In genomic region chr11:118362971-118363518, GRCm38 (mm10) we compare ENCODE assay signal across 8 mouse cellular contexts. TPM values are rescaled to one million over a fixed set of nuclear protein-coding genes. Genes with fewer than 3 reads are reported as not detected.
A peak's percentile ranks its signal among the peaks of the same experiment; 100 is the strongest.
DNase-seq lines count a peak whose midpoint lies in the region; ATAC-seq and TF ChIP-seq lines count a peak whose summit lies in the region.

No protein-coding gene starts in this region.

- no peaks in the 10 kb centered on the region for H3K27me3 ChIP-seq in spleen, adult 2 months (ENCODE audit: control insufficient read depth, insufficient read depth, low read length)
- 0 out of 2 replicates have a peak, but pooled peaks cover 5% of the 10 kb centered on the region for H3K27me3 ChIP-seq in forebrain, embryonic 13.5 days
- H3K27me3 ChIP-seq in limb, embryonic 12.5 days: no peaks in the 10 kb centered on the region; the same call in 1 of the 2 replicates
- H3K27me3 ChIP-seq in midbrain, embryonic 11.5 days (ENCODE audit: control insufficient read depth, insufficient read depth, low read length): no peaks in the 10 kb centered on the region

- H3K9ac ChIP-seq in forebrain, embryonic 13.5 days: 0 out of 2 replicates have a peak overlapping the region, but pooled peaks have one; percentile 30
- no peak overlapping the region for H3K9ac ChIP-seq in limb, embryonic 12.5 days (replicated peaks)
- peak overlapping the region; percentile 36 for H3K9ac ChIP-seq in midbrain, embryonic 11.5 days (ENCODE audit: low read length)

- 0 out of 2 replicates have a peak overlapping the region, but pooled peaks have one; percentile 1 for H3K4me2 ChIP-seq in forebrain, embryonic 13.5 days
- peak overlapping the region; percentile 45 for H3K4me2 ChIP-seq in limb, embryonic 12.5 days
- no peak overlapping the region for H3K4me2 ChIP-seq in midbrain, embryonic 11.5 days

- H3K36me3 ChIP-seq in spleen, adult 2 months (ENCODE audit: control insufficient read depth, insufficient read depth, low read length): no peaks in the 10 kb centered on the region
- H3K36me3 ChIP-seq in forebrain, embryonic 13.5 days (ENCODE audit: poor library complexity, severe bottlenecking): no peaks in the 10 kb centered on the region
- no peaks in the 10 kb centered on the region for H3K36me3 ChIP-seq in limb, embryonic 12.5 days
- H3K36me3 ChIP-seq in midbrain, embryonic 11.5 days (ENCODE audit: control insufficient read depth, insufficient read depth, low read length): no peaks in the 10 kb centered on the region

- no peak for TF ChIP-seq POLR2A in spleen, adult 2 months (IDR thresholded peaks at IDR 0.05; ENCODE audit: low read depth, low read length)

- no peaks in the 10 kb centered on the region for H3K9me3 ChIP-seq in forebrain, embryonic 13.5 days (replicated peaks)
- no peaks in the 10 kb centered on the region for H3K9me3 ChIP-seq in limb, embryonic 12.5 days
- no peaks in the 10 kb centered on the region for H3K9me3 ChIP-seq in midbrain, embryonic 11.5 days (ENCODE audit: control insufficient read depth, low read length)

- TF ChIP-seq CTCF in spleen, adult 2 months (IDR thresholded peaks at IDR 0.05; ENCODE audit: extremely low read depth, insufficient read depth, insufficient read length, insufficient replicate concordance): no peak

- H3K4me1 ChIP-seq in spleen, adult 2 months (ENCODE audit: control insufficient read depth, insufficient read depth, insufficient read length): peaks cover 9% of the 10 kb centered on the region; the same call in 1 of the 2 replicates
- peaks cover 16% of the 10 kb centered on the region; the same call in 1 of the 2 replicates for H3K4me1 ChIP-seq in forebrain, embryonic 13.5 days
- H3K4me1 ChIP-seq in limb, embryonic 12.5 days (replicated peaks): peaks cover 64% of the 10 kb centered on the region
- no peaks in the 10 kb centered on the region; the same call in 1 of the 2 replicates for H3K4me1 ChIP-seq in midbrain, embryonic 11.5 days (ENCODE audit: control insufficient read depth, insufficient read depth, low read length)

- intact Hi-C loops in heart, postnatal 36 days (cut with DNase I): no loop called here

- no peak for ATAC-seq in forebrain, embryonic 13.5 days
- ATAC-seq in limb, embryonic 12.5 days (ENCODE audit: insufficient number of reproducible peaks, insufficient read depth, low FRiP score, low TSS enrichment, low read depth): peak; percentile 67
- 0 out of 2 replicates have a peak, but pooled peaks have one; percentile 16 for ATAC-seq in midbrain, embryonic 11.5 days (ENCODE audit: low FRiP score)

- no peak for DNase-seq in spleen, adult 2 months (ENCODE audit: low read depth in 1 of 2, low spot score in 2 of 2)
- no peak for DNase-seq in spleen, adult 18-20 months
- DNase-seq in heart, postnatal 36 days: peak; percentile 57 to 79
- peak; percentile 84 for DNase-seq in midbrain, embryonic 11.5 days (ENCODE audit: low spot score, missing footprints)
- DNase-seq in cerebellum, adult 8-10 months: no peak
- DNase-seq in thymus, postnatal 0 days (ENCODE audit: low spot score): no peak

- H3K4me3 ChIP-seq in spleen, adult 2 months (ENCODE audit: extremely low read depth, insufficient read depth, insufficient read length): no peak overlapping the region
- H3K4me3 ChIP-seq in forebrain, embryonic 13.5 days: no peak overlapping the region
- H3K4me3 ChIP-seq in limb, embryonic 12.5 days (replicated peaks): 0 out of 2 replicates have a peak overlapping the region, but pooled peaks have one; percentile 1
- H3K4me3 ChIP-seq in midbrain, embryonic 11.5 days (ENCODE audit: low read depth, low read length): no peak overlapping the region

- peak overlapping the region; percentile 86 for H3K27ac ChIP-seq in spleen, adult 2 months (ENCODE audit: insufficient read depth, low read length)
- H3K27ac ChIP-seq in forebrain, embryonic 13.5 days: no peak overlapping the region
- H3K27ac ChIP-seq in limb, embryonic 12.5 days: peak overlapping the region; percentile 89
- no peak overlapping the region for H3K27ac ChIP-seq in midbrain, embryonic 11.5 days (ENCODE audit: low read depth, low read length)

- 6% methylated on average over 8 of the region's 8 CpGs for WGBS in spleen, adult 2 months
- WGBS in forebrain, embryonic 13.5 days: 12% methylated on average over 8 of the region's 8 CpGs
- WGBS in limb, embryonic 12.5 days: 1% methylated on average over 8 of the region's 8 CpGs
- WGBS in midbrain, embryonic 11.5 days: 8% methylated on average over 8 of the region's 8 CpGs

RNA-seq across cellular contexts. Expression of gene Timp2, which starts 7.5 kb away (rescaled TPM):
- polyA plus RNA-seq in spleen, adult 2 months (2012; rRNA removed): 68.1 and 75.1 TPM in 2 replicates
- polyA plus RNA-seq in forebrain, embryonic 13.5 days (2015; fragmentation: Nextera tagmentation; extraction: Ambion mirVana): 36.0 and 38.8 TPM in 2 replicates
- 100 to 1,000 TPM; 118 to 123 TPM for total RNA-seq in heart, postnatal 36 days (2021)
- 77.6 and 91.3 TPM in 2 replicates for polyA plus RNA-seq in limb, embryonic 12.5 days (2016; fragmentation: Nextera tagmentation; extraction: Ambion mirVana)
- 40.1 and 42.8 TPM in 2 replicates for polyA plus RNA-seq in midbrain, embryonic 11.5 days (2014; fragmentation: Nextera tagmentation; extraction: Ambion mirVana)
- 45.1 and 45.2 TPM in 2 replicates for polyA plus RNA-seq in thymus, postnatal 0 days (2015; fragmentation: Nextera tagmentation; extraction: Ambion mirVana)

RNA-seq across cellular contexts. Expression of gene Cep295nl, which starts 20.7 kb away (rescaled TPM):
- not detected in 2 replicates for polyA plus RNA-seq in spleen, adult 2 months (2012; rRNA removed)
- 0.13 and 0.31 TPM in 2 replicates for polyA plus RNA-seq in forebrain, embryonic 13.5 days (2015; fragmentation: Nextera tagmentation; extraction: Ambion mirVana)
- total RNA-seq in heart, postnatal 36 days (2021): under 1 TPM; 0.56 to 0.76 TPM
- polyA plus RNA-seq in limb, embryonic 12.5 days (2016; fragmentation: Nextera tagmentation; extraction: Ambion mirVana): 0.59 and 0.60 TPM in 2 replicates
- 0.23 and 0.40 TPM in 2 replicates for polyA plus RNA-seq in midbrain, embryonic 11.5 days (2014; fragmentation: Nextera tagmentation; extraction: Ambion mirVana)
- polyA plus RNA-seq in thymus, postnatal 0 days (2015; fragmentation: Nextera tagmentation; extraction: Ambion mirVana): 0.21 and 0.30 TPM in 2 replicates

RNA-seq across cellular contexts. Expression of gene Lgals3bp, which starts 38.8 kb away (rescaled TPM):
- polyA plus RNA-seq in spleen, adult 2 months (2012; rRNA removed): 253 and 254 TPM in 2 replicates
- polyA plus RNA-seq in forebrain, embryonic 13.5 days (2015; fragmentation: Nextera tagmentation; extraction: Ambion mirVana): 1.1 and 1.3 TPM in 2 replicates
- total RNA-seq in heart, postnatal 36 days (2021): 10 to 100 TPM; 26.2 to 48.2 TPM
- 4.1 and 4.3 TPM in 2 replicates for polyA plus RNA-seq in limb, embryonic 12.5 days (2016; fragmentation: Nextera tagmentation; extraction: Ambion mirVana)
- polyA plus RNA-seq in midbrain, embryonic 11.5 days (2014; fragmentation: Nextera tagmentation; extraction: Ambion mirVana): 1.7 and 1.8 TPM in 2 replicates
- polyA plus RNA-seq in thymus, postnatal 0 days (2015; fragmentation: Nextera tagmentation; extraction: Ambion mirVana): 100.0 and 116 TPM in 2 replicates

RNA-seq across cellular contexts. Expression of gene Cant1, which starts 55.8 kb away (rescaled TPM):
- 42.7 and 50.5 TPM in 2 replicates for polyA plus RNA-seq in spleen, adult 2 months (2012; rRNA removed)
- 20.2 and 20.3 TPM in 2 replicates for polyA plus RNA-seq in forebrain, embryonic 13.5 days (2015; fragmentation: Nextera tagmentation; extraction: Ambion mirVana)
- 10 to 100 TPM; 16.4 to 18.3 TPM for total RNA-seq in heart, postnatal 36 days (2021)
- 30.5 and 32.0 TPM in 2 replicates for polyA plus RNA-seq in limb, embryonic 12.5 days (2016; fragmentation: Nextera tagmentation; extraction: Ambion mirVana)
- 19.4 and 21.7 TPM in 2 replicates for polyA plus RNA-seq in midbrain, embryonic 11.5 days (2014; fragmentation: Nextera tagmentation; extraction: Ambion mirVana)
- 24.6 and 26.6 TPM in 2 replicates for polyA plus RNA-seq in thymus, postnatal 0 days (2015; fragmentation: Nextera tagmentation; extraction: Ambion mirVana)

Comparison
In these comparisons a context has a peak if more than half of its experiments do, and no peak if none do; other contexts are left out.
1. DNase-seq: peak in heart, postnatal 36 days (2 of 2) and midbrain, embryonic 11.5 days (single experiment); none in spleen, adult 2 months (0 of 2), spleen, adult 18-20 months (0 of 2), cerebellum, adult 8-10 months (single experiment) and thymus, postnatal 0 days (single experiment).
2. H3K27ac ChIP-seq: peak in spleen, adult 2 months (single experiment) and limb, embryonic 12.5 days (single experiment); none in forebrain, embryonic 13.5 days (single experiment) and midbrain, embryonic 11.5 days (single experiment).
3. RNA of gene Lgals3bp, which starts 38.8 kb away (polyA plus RNA-seq): 253 to 254 TPM in spleen, adult 2 months and 100.0 to 116 TPM in thymus, postnatal 0 days; 4.1 to 4.3 TPM in limb, embryonic 12.5 days, 1.7 to 1.8 TPM in midbrain, embryonic 11.5 days and 1.1 to 1.3 TPM in forebrain, embryonic 13.5 days; every median in the first group is over 10 times any median in the second.